Mouse (Mus musculus): ENCODE results near the gene Sobp. TPM values are rescaled to one million over a fixed set of nuclear protein-coding genes. Genes with fewer than 3 reads are reported as not detected.

Gene Sobp
- polyA plus RNA-seq, 2 experiments: 0.01 TPM; not detected in 1

DNA sequence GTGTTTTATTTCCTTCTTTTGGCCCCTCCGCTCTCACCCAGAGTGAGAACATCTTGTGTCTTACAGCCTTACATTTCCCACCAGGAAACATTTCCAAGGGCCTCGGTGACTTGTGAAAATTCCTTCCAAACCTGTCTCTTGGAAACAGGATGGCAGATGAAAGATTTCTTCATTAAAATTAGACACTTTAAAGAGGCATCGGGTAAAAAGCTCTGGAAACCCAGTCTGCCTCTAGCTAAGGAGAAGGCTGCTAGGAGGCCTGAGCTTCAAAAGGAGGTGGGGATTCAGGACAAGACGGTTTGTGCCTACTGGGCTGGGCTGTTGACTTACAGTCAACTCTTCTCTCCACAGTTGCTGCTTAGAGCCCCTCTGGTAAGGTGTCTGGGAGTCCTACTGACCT is 200.8 kb downstream of the Sobp start:
- ATAC-seq (ENCODE audit: insufficient read depth) (no peak), DNase-seq (ENCODE audit: low read depth in 3 of 3, low spot score in 3 of 3) (no peak)
- no peaks in the 10 kb centered on the region for H3K9me3 ChIP-seq (ENCODE audit: control insufficient read depth, low read length)
- H3K4me3 ChIP-seq (ENCODE audit: insufficient read depth in 1 of 2, low read depth in 2 of 2, low read length in 2 of 2): no peak overlapping the region
- no peak overlapping the region for H3K27ac ChIP-seq
- no peak overlapping the region for H3K4me2 ChIP-seq (ENCODE audit: low read depth)
- no peak overlapping the region for H3K9ac ChIP-seq (replicated peaks)
- H3K4me1 ChIP-seq (replicated peaks; ENCODE audit: control insufficient read depth in 2 of 2, insufficient read depth in 2 of 2, low read length in 1 of 2): no peaks in the 10 kb centered on the region
- no peak for TF ChIP-seq EP300 (IDR thresholded peaks at IDR 0.05; ENCODE audit: low read depth)
- no peak for TF ChIP-seq CTCF (IDR thresholded peaks at IDR 0.05; ENCODE audit: low read depth)
- no peaks in the 10 kb centered on the region for H3K27me3 ChIP-seq (ENCODE audit: control insufficient read depth, insufficient read depth, low read length)
- 59% methylated on average over 4 of the region's 4 CpGs for WGBS (ENCODE audit: insufficient replicate concordance)
- no peaks in the 10 kb centered on the region for H3K36me3 ChIP-seq (replicated peaks; ENCODE audit: control insufficient read depth, insufficient read depth, low read depth)

DNA sequence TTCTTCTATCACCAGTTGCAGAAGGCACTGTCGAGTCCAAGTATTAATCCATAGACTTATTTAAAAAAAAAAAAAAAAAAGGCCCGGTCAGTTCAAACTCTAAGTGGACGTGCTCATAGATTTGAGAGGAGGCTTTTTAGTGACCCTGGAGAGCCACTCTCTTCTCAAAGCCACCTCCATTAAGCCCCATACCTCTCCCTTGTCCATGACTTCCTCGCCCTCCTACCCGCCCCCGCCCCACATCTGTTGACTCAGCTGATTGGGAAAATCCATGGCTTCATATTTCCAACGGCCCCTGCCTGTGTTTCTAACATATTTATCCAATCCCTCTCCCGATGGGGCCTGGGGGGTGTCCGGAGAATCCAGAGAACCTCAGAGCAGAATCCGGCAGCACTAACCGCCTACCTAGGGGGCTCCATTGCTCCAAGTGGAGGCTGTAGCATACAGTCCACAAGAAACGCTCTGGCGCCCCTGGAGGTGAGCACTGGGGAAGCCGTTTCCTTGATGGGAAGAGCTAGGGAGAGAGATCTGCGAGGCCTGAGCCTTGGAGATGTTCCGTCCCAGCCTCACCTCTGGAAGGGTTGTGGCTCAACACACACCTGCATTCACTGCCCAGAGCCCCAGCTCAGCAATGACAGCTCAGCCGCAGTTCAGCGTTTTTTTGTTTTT is 201.7 kb downstream of the Sobp start:
- Histone ChIP-seq H3K27me3 (ENCODE audit: control insufficient read depth, insufficient read depth, low read length) (no peaks in the 10 kb centered on the region), H3K36me3 (replicated peaks; ENCODE audit: control insufficient read depth, insufficient read depth, low read depth) (no peaks in the 10 kb centered on the region), H3K9ac (replicated peaks) (no peak overlapping the region), H3K4me2 (ENCODE audit: low read depth) (no peak overlapping the region; the same call in 1 of the 2 replicates), H3K4me1 (replicated peaks; ENCODE audit: control insufficient read depth in 2 of 2, insufficient read depth in 2 of 2, low read length in 1 of 2) (no peaks in the 10 kb centered on the region), H3K4me3 (ENCODE audit: insufficient read depth in 1 of 2, low read depth in 2 of 2, low read length in 2 of 2) (no peak overlapping the region), H3K9me3 (ENCODE audit: control insufficient read depth, low read length) (no peaks in the 10 kb centered on the region), H3K27ac (no peak overlapping the region)
- DNase-seq (ENCODE audit: low read depth in 3 of 3, low spot score in 3 of 3) (peak in 1 of 3 experiments; percentile 27), ATAC-seq (ENCODE audit: insufficient read depth) (no peak)
- TF ChIP-seq EP300 (IDR thresholded peaks at IDR 0.05; ENCODE audit: low read depth) (no peak), CTCF (IDR thresholded peaks at IDR 0.05; ENCODE audit: low read depth) (peak; percentile 71)
- WGBS (ENCODE audit: insufficient replicate concordance): 21% methylated on average over 18 of the region's 18 CpGs

DNA sequence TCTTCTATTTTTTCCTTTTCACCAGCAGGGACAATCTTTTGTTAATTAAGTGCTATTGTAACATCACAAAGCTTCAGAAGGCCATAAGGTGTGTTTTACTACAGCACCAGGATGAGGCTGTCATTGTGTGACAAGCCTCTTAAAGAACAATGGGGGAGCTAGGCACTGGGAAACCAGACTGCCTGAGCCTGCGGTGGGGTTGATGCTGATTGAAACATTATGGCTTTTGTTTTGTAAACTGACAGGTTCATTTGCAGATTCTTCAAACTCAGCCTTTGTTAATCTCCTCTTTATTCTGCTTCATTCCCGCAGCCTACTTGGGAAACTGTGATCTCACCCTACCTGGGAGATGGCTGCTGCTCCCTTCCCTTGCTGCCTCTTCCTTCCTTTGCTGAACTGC is 206.0 kb downstream of the Sobp start:
- H3K4me3 ChIP-seq (ENCODE audit: insufficient read depth in 1 of 2, low read depth in 2 of 2, low read length in 2 of 2): no peak overlapping the region
- TF ChIP-seq CTCF (IDR thresholded peaks at IDR 0.05; ENCODE audit: low read depth): no peak
- no peak for TF ChIP-seq EP300 (IDR thresholded peaks at IDR 0.05; ENCODE audit: low read depth)
- no peaks in the 10 kb centered on the region for H3K9me3 ChIP-seq (ENCODE audit: control insufficient read depth, low read length)
- H3K36me3 ChIP-seq (replicated peaks; ENCODE audit: control insufficient read depth, insufficient read depth, low read depth): no peaks in the 10 kb centered on the region
- no peak overlapping the region for H3K4me2 ChIP-seq (ENCODE audit: low read depth)
- DNase-seq (ENCODE audit: low read depth in 3 of 3, low spot score in 3 of 3) (no peak), ATAC-seq (ENCODE audit: insufficient read depth) (no peak)
- no peaks in the 10 kb centered on the region for H3K27me3 ChIP-seq (ENCODE audit: control insufficient read depth, insufficient read depth, low read length)
- H3K27ac ChIP-seq: no peak overlapping the region
- no peak overlapping the region for H3K9ac ChIP-seq (replicated peaks)
- WGBS (ENCODE audit: insufficient replicate concordance): 12% methylated on average over 2 of the region's 2 CpGs
- H3K4me1 ChIP-seq (replicated peaks; ENCODE audit: control insufficient read depth in 2 of 2, insufficient read depth in 2 of 2, low read length in 1 of 2): no peaks in the 10 kb centered on the region

- Histone ChIP-seq H3K27me3 (ENCODE audit: control insufficient read depth, insufficient read depth, low read length) (no peaks in the 10 kb centered on the region), H3K4me1 (replicated peaks; ENCODE audit: control insufficient read depth in 2 of 2, insufficient read depth in 2 of 2, low read length in 1 of 2) (peaks cover 0 to 8% of the 10 kb centered on the region in 2 experiments; a peak in 3 of 4 replicates), H3K4me2 (ENCODE audit: low read depth) (no peak overlapping the region), H3K27ac (no peak overlapping the region), H3K4me3 (ENCODE audit: insufficient read depth in 1 of 2, low read depth in 2 of 2, low read length in 2 of 2) (no peak overlapping the region), H3K36me3 (replicated peaks; ENCODE audit: control insufficient read depth, insufficient read depth, low read depth) (no peaks in the 10 kb centered on the region), H3K9me3 (ENCODE audit: control insufficient read depth, low read length) (no peaks in the 10 kb centered on the region), H3K9ac (replicated peaks) (no peak overlapping the region)
- ATAC-seq (ENCODE audit: insufficient read depth): no peak
- WGBS (ENCODE audit: insufficient replicate concordance): 41% methylated on average over 2 of the region's 2 CpGs
- DNase-seq (ENCODE audit: low read depth in 3 of 3, low spot score in 3 of 3): no peak
- TF ChIP-seq CTCF (IDR thresholded peaks at IDR 0.05; ENCODE audit: low read depth): no peak
- TF ChIP-seq EP300 (IDR thresholded peaks at IDR 0.05; ENCODE audit: low read depth): no peak
Observed at GRCm38 (mm10) chr10:42963061-42963460, 211.3 kb downstream of the Sobp start.

- Histone ChIP-seq H3K27ac (no peak overlapping the region), H3K9ac (replicated peaks) (no peak overlapping the region), H3K9me3 (ENCODE audit: control insufficient read depth, low read length) (no peaks in the 10 kb centered on the region), H3K4me1 (replicated peaks; ENCODE audit: control insufficient read depth in 2 of 2, insufficient read depth in 2 of 2, low read length in 1 of 2) (peaks cover 0 to 8% of the 10 kb centered on the region in 2 experiments; a peak in 3 of 4 replicates), H3K4me3 (ENCODE audit: insufficient read depth in 1 of 2, low read depth in 2 of 2, low read length in 2 of 2) (no peak overlapping the region), H3K27me3 (ENCODE audit: control insufficient read depth, insufficient read depth, low read length) (no peaks in the 10 kb centered on the region), H3K4me2 (ENCODE audit: low read depth) (no peak overlapping the region), H3K36me3 (replicated peaks; ENCODE audit: control insufficient read depth, insufficient read depth, low read depth) (no peaks in the 10 kb centered on the region)
- DNase-seq (ENCODE audit: low read depth in 3 of 3, low spot score in 3 of 3): no peak
- 38% methylated on average over 13 of the region's 13 CpGs for WGBS (ENCODE audit: insufficient replicate concordance)
- TF ChIP-seq CTCF (IDR thresholded peaks at IDR 0.05; ENCODE audit: low read depth) (no peak), EP300 (IDR thresholded peaks at IDR 0.05; ENCODE audit: low read depth) (no peak)
- no peak for ATAC-seq (ENCODE audit: insufficient read depth)
Observed at GRCm38 (mm10) chr10:42962655-42963054, 211.7 kb downstream of the Sobp start.

Data from liver, embryonic 14.5 days (tissue).